Mouse (Mus musculus) retina, embryonic 14.5 days (tissue): ENCODE measurements around the gene Gm45623.

Source experiments
- DNase-seq: peaks from one replicate; pipeline ENCODE4 v3.0.0-alpha.2; 2015; ENCODE audit warnings: low spot score

The Gm45623 gene

GRCm38 (mm10) chr13:56752474-56753191 is 994 bp downstream of the Gm45623 start:
- DNase-seq, result no peak

GRCm38 (mm10) chr13:56751774-56752173 is 1.9 kb downstream of the Gm45623 start:
- DNase-seq, result no peak

DNA sequence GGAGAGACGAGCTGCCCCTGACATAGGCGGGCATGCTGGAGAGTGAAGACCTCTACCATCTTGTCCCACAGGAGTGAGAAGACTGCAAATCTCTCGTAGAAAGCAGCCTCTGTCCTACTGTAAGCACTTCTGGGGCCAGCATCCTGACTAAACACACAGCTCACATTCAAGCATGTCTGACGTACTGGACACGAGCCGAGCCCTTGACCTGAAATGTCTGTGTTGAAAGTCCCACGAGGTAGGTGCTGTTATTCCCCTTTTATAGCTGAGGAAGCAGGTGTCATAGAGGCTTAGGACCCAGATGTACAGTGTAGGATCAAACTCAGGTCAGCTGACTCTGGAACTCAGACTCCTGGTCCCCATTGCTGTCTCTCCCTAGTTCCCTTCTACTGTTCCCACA is 4.2 kb downstream of the Gm45623 start:
- DNase-seq, result no peak

DNA sequence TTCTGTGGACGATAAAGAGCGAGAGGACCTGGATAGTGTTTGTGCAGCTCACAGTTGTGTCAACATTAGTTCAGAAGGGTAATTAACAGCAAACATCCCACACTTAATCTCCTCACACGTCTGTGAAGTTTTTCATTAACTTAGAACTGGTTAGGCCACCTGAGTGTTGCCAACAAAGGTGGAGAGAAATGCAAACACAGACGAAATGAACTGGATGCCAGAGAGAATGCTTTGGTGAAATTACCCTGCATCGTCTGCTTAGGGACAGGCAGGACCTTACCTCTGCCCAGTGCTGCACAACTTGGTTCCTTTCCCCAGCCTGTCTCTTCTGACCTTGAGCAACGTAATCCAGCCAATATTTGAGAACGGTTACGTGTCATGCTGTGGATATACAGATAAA is 6.1 kb downstream of the Gm45623 start:
- DNase-seq, result no peak

- DNase-seq, result no peak
Measured at GRCm38 (mm10) chr13:56746739-56747532, 6.7 kb downstream of the Gm45623 start.

- DNase-seq, result no peak
Measured at GRCm38 (mm10) chr13:56742325-56742901, 11.2 kb downstream of the Gm45623 start.

DNA sequence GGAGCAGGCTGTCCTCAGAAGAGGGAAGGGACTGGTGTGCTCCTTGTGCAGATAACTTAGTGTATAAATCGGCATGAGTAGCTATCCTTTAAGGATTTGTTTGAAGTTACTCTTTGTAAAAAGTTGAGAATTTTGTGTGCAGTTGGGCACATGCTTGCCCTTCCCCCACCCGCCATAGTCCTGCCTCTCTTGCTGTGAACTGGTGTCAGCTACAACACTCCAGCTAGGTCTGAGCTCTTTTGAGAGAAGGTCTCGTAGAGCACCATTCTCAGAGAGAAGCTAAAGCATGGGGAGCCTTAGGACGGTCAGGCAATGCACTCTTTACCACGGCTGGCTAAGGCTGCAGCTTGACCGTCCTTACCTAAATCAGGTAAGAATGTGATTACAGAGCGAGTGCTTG is 11.9 kb downstream of the Gm45623 start:
- no peak for DNase-seq

DNA sequence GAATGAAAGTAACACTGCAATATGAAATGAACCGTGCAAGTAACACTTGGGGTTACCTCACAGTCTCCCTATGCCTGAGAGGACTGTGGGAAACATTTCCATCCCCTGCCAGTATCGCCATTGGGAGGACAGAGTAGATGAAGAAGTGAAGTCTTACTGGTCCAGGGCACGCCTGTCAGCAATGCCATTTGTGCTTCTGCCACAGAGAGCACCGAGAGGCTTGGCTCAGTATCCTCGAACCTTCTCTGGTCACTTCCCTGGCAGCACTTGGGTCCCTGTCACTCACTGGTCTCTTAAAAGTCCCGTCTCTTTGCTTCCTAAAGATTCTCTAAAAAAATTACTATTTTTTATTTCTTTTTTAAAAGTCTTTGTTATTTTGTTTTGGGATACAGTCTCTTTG is 13.1 kb downstream of the Gm45623 start:
- no peak for DNase-seq

DNA sequence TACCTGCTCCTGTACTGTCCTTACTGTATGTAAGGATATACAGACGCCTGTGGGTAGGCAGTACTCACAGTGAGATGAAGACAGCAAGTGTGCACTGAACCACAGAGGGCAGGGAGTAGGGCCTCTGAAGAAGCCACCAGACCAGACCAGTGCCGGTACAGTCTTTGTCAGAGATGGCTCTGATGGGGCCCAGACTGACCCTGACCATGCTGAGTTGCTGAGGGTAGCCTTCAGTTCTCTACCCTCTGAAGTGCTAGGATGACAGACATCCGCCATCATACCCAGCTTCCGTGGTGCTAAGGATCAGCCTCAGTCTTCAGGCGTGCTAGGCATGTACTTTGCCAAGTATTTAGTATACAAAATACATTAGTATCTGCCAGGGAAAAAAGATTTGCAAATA is 14.1 kb downstream of the Gm45623 start:
- no peak for DNase-seq

- peak; percentile 58 for DNase-seq
Measured at GRCm38 (mm10) chr13:56735212-56735875, 18.3 kb downstream of the Gm45623 start.

- DNase-seq, result no peak
Measured at GRCm38 (mm10) chr13:56734617-56735016, 19.0 kb downstream of the Gm45623 start.

DNA sequence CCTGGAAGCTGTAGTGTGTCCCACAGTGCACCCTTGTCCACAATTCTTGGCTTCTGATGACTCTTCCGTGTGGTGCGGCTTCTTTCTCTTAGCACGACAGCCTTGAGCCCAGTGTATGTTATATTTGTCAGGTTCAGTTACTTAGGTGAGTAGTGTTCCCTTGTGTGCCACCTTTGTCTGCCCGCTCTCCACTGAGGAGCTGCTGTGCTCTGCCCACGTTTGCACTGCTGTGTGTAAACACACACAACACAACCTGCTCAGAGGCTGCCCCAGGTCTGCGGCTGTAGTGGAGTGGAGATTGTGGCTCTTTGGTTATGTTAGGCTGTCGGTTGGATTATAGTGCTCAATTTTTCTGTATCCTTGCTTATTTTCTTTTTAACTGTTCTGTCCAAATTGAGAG is 24.6 kb downstream of the Gm45623 start:
- no peak for DNase-seq

DNA sequence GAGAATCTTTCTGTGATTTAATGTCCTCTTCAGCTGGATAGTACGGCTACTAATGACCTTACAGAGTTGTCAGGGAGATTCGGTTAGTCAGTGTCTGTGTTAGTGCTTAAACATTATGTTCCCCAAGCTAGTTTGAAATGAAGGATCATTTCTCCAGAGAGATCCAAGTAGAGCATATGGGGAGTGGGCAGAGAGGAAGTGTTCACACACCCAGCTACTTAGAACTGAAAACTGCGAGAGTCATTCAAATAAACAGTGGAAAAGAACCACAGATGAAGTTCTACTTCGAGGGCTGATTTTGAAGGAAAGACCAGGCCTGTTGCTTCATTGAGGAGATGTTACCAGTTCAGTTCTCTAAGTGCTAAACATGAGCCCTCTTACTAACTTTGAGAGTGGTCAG is 27.1 kb downstream of the Gm45623 start:
- no peak for DNase-seq

DNA sequence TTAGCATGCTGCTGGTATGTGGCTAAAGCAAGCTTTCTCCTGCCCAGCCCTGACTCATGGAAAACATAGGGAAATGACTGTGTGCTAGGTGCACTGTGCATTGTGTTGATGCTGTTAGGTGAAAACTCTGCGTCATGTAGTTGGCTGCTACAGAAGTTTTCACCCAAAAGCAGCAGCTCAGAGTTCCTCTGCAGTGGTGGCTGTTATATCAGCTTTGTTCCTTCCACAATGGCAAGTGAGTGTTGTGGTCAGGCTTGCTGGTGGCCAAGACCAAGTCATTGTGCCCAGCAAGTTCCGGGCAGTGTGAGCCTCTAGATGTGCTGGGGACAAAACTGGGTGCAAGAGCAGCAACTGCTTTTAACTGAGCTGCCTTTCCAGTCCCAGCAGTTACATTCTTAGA is 41.4 kb downstream of the Gm45623 start:
- no peak for DNase-seq

DNA sequence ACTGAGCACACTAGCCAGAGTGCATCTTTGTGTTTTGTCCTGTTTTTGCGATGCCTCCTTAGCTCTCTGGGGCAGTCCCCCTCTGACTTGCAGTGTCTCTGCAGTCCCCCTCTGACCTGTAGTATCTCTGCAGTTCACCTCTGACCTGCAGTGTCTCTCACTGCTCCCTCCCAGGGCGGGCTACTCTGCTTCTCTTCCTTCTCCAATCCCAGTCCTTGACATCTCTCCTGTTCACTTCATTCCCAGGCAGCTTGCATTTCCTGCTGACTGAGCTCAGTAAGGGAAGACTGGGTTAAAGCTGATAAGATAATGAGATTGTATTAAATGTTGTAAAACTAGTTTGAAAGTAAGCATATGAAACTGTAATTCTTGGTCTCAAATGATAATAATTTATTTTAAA is 43.0 kb downstream of the Gm45623 start:
- DNase-seq, result no peak

GRCm38 (mm10) chr13:56707606-56708005 is 46.0 kb downstream of the Gm45623 start:
- no peak for DNase-seq

GRCm38 (mm10) chr13:56707111-56707510 is 46.5 kb downstream of the Gm45623 start:
- DNase-seq, result no peak

GRCm38 (mm10) chr13:56704596-56704995 is 49.0 kb downstream of the Gm45623 start:
- no peak for DNase-seq

DNA sequence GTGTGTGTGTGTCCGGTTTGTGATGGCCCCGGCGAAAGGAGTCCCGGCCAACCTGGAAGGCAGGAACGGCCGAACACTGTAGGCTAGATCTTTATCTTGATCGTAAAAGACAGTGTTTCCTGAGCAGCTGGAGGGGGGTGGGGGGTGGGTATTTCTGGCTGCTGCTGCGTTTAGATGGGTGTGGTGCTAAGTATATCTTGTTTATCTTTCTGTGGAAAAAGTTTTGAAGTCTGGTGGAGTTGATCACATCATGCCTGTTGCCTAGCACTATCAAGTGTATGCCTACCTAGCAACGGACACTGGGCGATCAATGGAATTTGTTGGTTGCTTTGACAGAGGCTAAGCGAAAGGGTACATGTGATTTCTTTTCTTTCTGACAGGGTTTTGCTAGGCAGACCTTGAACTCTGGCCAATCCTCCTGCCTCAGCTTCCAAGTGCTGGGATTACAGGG is 49.7 kb downstream of the Gm45623 start:
- peak; percentile 44 for DNase-seq

GRCm38 (mm10) chr13:56703222-56703870 is 50.3 kb downstream of the Gm45623 start:
- peak; percentile 82 for DNase-seq

DNA sequence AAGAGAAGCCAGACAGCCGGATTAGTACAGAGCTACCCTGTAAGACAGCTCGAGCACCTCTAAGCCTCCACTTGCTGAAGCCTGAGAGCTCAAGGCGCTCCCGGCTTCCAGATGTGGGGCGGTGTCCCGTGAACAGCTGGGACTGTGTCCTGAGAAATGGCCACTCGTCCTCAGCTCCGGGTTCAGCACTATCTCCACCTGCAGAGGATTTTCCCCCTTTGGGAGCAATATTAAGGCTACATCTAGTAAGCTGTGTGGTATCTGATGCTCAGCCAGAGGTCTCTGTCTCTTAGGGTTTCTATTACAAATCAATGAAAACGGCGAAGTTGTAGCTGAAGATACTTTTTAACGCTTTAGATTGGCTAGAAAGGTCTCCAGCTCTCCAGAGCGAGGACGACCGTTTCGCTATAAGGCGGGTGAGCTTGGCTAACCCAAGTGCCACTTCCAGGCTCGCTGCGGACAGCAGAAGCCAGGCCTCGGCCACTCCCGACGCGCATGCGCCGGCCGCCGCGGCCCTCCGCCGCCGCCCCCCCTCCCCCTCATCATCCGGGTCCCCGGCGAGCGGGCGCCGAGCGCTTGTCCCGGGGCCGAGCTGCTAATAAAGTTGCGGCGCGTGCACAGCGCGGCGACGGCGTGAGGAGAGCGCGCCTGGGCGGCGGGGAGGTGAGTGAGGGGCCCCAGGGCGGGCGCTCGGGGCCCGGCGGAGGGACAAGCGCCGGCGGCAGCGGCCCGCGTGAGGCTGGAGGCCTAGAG is 51.0 kb downstream of the Gm45623 start, which contains the start of gene Smad5:
TSS of gene Smad5 (plus strand) at position 542 of the 753 bp plus-strand sequence.
- DNase-seq, result peak; percentile 95
